Mouse (Mus musculus) heart, embryonic 12.5 days (tissue): Measurements from ENCODE around the gene Usp12. TPM values are rescaled to one million over a fixed set of nuclear protein-coding genes. Genes with fewer than 3 reads are reported as not detected.

Experiments
- ATAC-seq: fragments of 200-750 bp; cut with Nextera tagmentation; 2 replicates; pipeline ENCODE4 v1.8.0; 2017; ENCODE audit warnings: moderate TSS enrichment, moderate library complexity; ENCODE audit not compliant: insufficient number of reproducible peaks, low FRiP score
- H3K27ac ChIP-seq: fragments of 300-500 bp; sonication (generic); 2 replicates; pipeline ENCODE4 v1.5.1; 2016; ENCODE audit warnings: mild to moderate bottlenecking, moderate library complexity; ENCODE audit not compliant: poor library complexity, severe bottlenecking
- H3K27me3 ChIP-seq: fragments of 300-500 bp; sonication (generic); replicated peaks from 2 replicates; pipeline ENCODE4 v1.6.1; 2016; ENCODE audit warnings: mild to moderate bottlenecking, moderate library complexity
- H3K36me3 ChIP-seq: fragments of 300-500 bp; sonication (generic); 2 replicates; pipeline ENCODE4 v1.6.1; 2016; ENCODE audit warnings: mild to moderate bottlenecking, moderate library complexity
- H3K4me1 ChIP-seq: fragments of 300-500 bp; sonication (generic); replicated peaks from 2 replicates; pipeline ENCODE4 v1.6.1; 2016; ENCODE audit warnings: mild to moderate bottlenecking
- H3K4me2 ChIP-seq: fragments of 300-500 bp; sonication (generic); 2 replicates; pipeline ENCODE4 v1.6.1; 2016; ENCODE audit warnings: mild to moderate bottlenecking, moderate library complexity
- H3K4me3 ChIP-seq: fragments of 300-500 bp; sonication (generic); 2 replicates; pipeline ENCODE4 v1.5.1; 2016; ENCODE audit warnings: mild to moderate bottlenecking
- H3K9ac ChIP-seq: fragments of 300-500 bp; sonication (generic); 2 replicates; pipeline ENCODE4 v1.6.1; 2016; ENCODE audit warnings: mild to moderate bottlenecking, moderate library complexity
- H3K9me3 ChIP-seq: fragments of 300-500 bp; sonication (generic); replicated peaks from 2 replicates; pipeline ENCODE4 v1.6.1; 2016; ENCODE audit warnings: mild to moderate bottlenecking, moderate library complexity
- WGBS: fragments of 180-500 bp; shearing (Covaris S2); methylation state at CpG from one replicate; pipeline ENCODE4 v1.1.7; 2016; 5-methylcytosine and 5-hydroxymethylcytosine counted together
- polyA plus RNA-seq: library from polyadenylated mRNA; unstranded; fragments of >200 nt; fragmentation: Nextera tagmentation; extraction: Ambion mirVana; gene quantifications from 2 replicates; pipeline ENCODE4 v1.2.1, GENCODE M21; 2016

The Usp12 gene
- polyA plus RNA-seq, 1 experiment from 2014 or later, result 17.5 TPM

GRCm38 (mm10) chr5:146798031-146798430, 3.2 kb upstream of the Usp12 start:
- no peak overlapping the region for H3K4me3 ChIP-seq
- H3K27me3 ChIP-seq, result no peaks in the 10 kb centered on the region
- peaks cover 10% of the 10 kb centered on the region; the same call in 1 of the 2 replicates for H3K9me3 ChIP-seq
- no peak overlapping the region for H3K9ac ChIP-seq
- H3K4me2 ChIP-seq, result no peak overlapping the region
- H3K4me1 ChIP-seq, result peaks cover 7% of the 10 kb centered on the region
- no peaks in the 10 kb centered on the region for H3K36me3 ChIP-seq
- 45% methylated on average over 9 of the region's 9 CpGs for WGBS
- no peak for ATAC-seq
- no peak overlapping the region for H3K27ac ChIP-seq

- Histone ChIP-seq H3K4me3 (no peak overlapping the region), H3K27me3 (no peaks in the 10 kb centered on the region), H3K9me3 (no peaks in the 10 kb centered on the region), H3K4me1 (peaks cover 29% of the 10 kb centered on the region), H3K9ac (no peak overlapping the region), H3K36me3 (no peaks in the 10 kb centered on the region), H3K4me2 (no peak overlapping the region), H3K27ac (no peak overlapping the region)
- no peak for ATAC-seq
- WGBS, result 75% methylated on average over 13 of the region's 13 CpGs
These were observed 922 bp upstream of the Usp12 start for GRCm38 (mm10) chr5:146795728-146796127.

GRCm38 (mm10) chr5:146794084-146794852, 538 bp downstream of the Usp12 start:
- Histone ChIP-seq H3K36me3 (no peaks in the 10 kb centered on the region), H3K4me3 (peak overlapping the region; percentile 90), H3K9ac (peak overlapping the region; percentile 95), H3K27me3 (no peaks in the 10 kb centered on the region), H3K27ac (peak overlapping the region; percentile 92), H3K9me3 (no peaks in the 10 kb centered on the region), H3K4me1 (peaks cover 31% of the 10 kb centered on the region), H3K4me2 (peak overlapping the region; percentile 73)
- peak; percentile 50 for ATAC-seq
- 3% methylated on average over 80 of the region's 83 CpGs for whole genome bisulfite sequencing

- Histone ChIP-seq H3K4me2 (peak overlapping the region; percentile 73), H3K9ac (peak overlapping the region; percentile 95), H3K27ac (peak overlapping the region; percentile 92), H3K9me3 (no peaks in the 10 kb centered on the region), H3K27me3 (no peaks in the 10 kb centered on the region), H3K4me3 (peak overlapping the region; percentile 90), H3K36me3 (no peaks in the 10 kb centered on the region), H3K4me1 (peaks cover 31% of the 10 kb centered on the region)
- WGBS, result 9% methylated on average over 18 of the region's 18 CpGs
- no peak for ATAC-seq
These were observed 1.1 kb downstream of the Usp12 start for GRCm38 (mm10) chr5:146793630-146794083.

- Histone ChIP-seq H3K36me3 (no peaks in the 10 kb centered on the region), H3K4me3 (peak overlapping the region; percentile 3; the same call in 1 of the 2 replicates), H3K4me2 (peak overlapping the region; percentile 73; the same call in 1 of the 2 replicates), H3K4me1 (peaks cover 34% of the 10 kb centered on the region), H3K9me3 (no peaks in the 10 kb centered on the region), H3K9ac (no peak overlapping the region), H3K27ac (no peak overlapping the region), H3K27me3 (no peaks in the 10 kb centered on the region)
- 74% methylated on average over 7 of the region's 7 CpGs for WGBS
- no peak for ATAC-seq
These were observed 2.5 kb downstream of the Usp12 start for GRCm38 (mm10) chr5:146792140-146792791.

GRCm38 (mm10) chr5:146790944-146791343, 3.9 kb downstream of the Usp12 start:
- no peak overlapping the region for H3K4me3 ChIP-seq
- H3K27me3 ChIP-seq, result no peaks in the 10 kb centered on the region
- H3K27ac ChIP-seq, result no peak overlapping the region
- ATAC-seq, result no peak
- 77% methylated on average over 8 of the region's 8 CpGs for WGBS
- H3K9me3 ChIP-seq, result no peaks in the 10 kb centered on the region
- H3K36me3 ChIP-seq, result no peaks in the 10 kb centered on the region
- H3K4me2 ChIP-seq, result no peak overlapping the region
- H3K9ac ChIP-seq, result peak overlapping the region; percentile 46; the same call in 1 of the 2 replicates
- peaks cover 40% of the 10 kb centered on the region for H3K4me1 ChIP-seq

GRCm38 (mm10) chr5:146789413-146789812, 5.4 kb downstream of the Usp12 start:
- Histone ChIP-seq H3K9me3 (no peaks in the 10 kb centered on the region), H3K36me3 (no peaks in the 10 kb centered on the region), H3K4me2 (no peak overlapping the region), H3K4me3 (no peak overlapping the region), H3K9ac (no peak overlapping the region), H3K4me1 (peaks cover 44% of the 10 kb centered on the region), H3K27ac (no peak overlapping the region), H3K27me3 (no peaks in the 10 kb centered on the region)
- 79% methylated on average over 9 of the region's 9 CpGs for WGBS
- no peak for ATAC-seq

- no peaks in the 10 kb centered on the region for H3K27me3 ChIP-seq
- no peak for ATAC-seq
- no peak overlapping the region for H3K27ac ChIP-seq
- peaks cover 2% of the 10 kb centered on the region; the same call in 1 of the 2 replicates for H3K36me3 ChIP-seq
- 85% methylated on average over 8 of the region's 8 CpGs for WGBS
- H3K4me2 ChIP-seq, result no peak overlapping the region
- H3K4me3 ChIP-seq, result no peak overlapping the region
- peaks cover 38% of the 10 kb centered on the region for H3K4me1 ChIP-seq
- no peak overlapping the region for H3K9ac ChIP-seq
- no peaks in the 10 kb centered on the region for H3K9me3 ChIP-seq
These were observed 8.7 kb downstream of the Usp12 start for GRCm38 (mm10) chr5:146786123-146786522.

GRCm38 (mm10) chr5:146783891-146784290, 10.9 kb downstream of the Usp12 start:
- Histone ChIP-seq H3K27ac (no peak overlapping the region), H3K4me1 (peaks cover 48% of the 10 kb centered on the region), H3K36me3 (peaks cover 2% of the 10 kb centered on the region; the same call in 1 of the 2 replicates), H3K9me3 (no peaks in the 10 kb centered on the region), H3K9ac (no peak overlapping the region), H3K4me3 (no peak overlapping the region), H3K27me3 (no peaks in the 10 kb centered on the region), H3K4me2 (no peak overlapping the region)
- ATAC-seq, result no peak
- WGBS, result 93% methylated on average over 10 of the region's 10 CpGs

GRCm38 (mm10) chr5:146783300-146783699, 11.5 kb downstream of the Usp12 start:
- no peak for ATAC-seq
- Histone ChIP-seq H3K27me3 (no peaks in the 10 kb centered on the region), H3K4me1 (peaks cover 45% of the 10 kb centered on the region), H3K27ac (no peak overlapping the region), H3K9ac (no peak overlapping the region), H3K4me2 (no peak overlapping the region), H3K9me3 (no peaks in the 10 kb centered on the region), H3K36me3 (peaks cover 2% of the 10 kb centered on the region; the same call in 1 of the 2 replicates), H3K4me3 (no peak overlapping the region)
- WGBS, result 69% methylated on average over 10 of the region's 10 CpGs

- peaks cover 51% of the 10 kb centered on the region for H3K4me1 ChIP-seq
- H3K36me3 ChIP-seq, result peaks cover 2% of the 10 kb centered on the region; the same call in 1 of the 2 replicates
- no peak for ATAC-seq
- no peak overlapping the region for H3K9ac ChIP-seq
- H3K4me2 ChIP-seq, result no peak overlapping the region
- 50% methylated on average over 9 of the region's 9 CpGs for WGBS
- no peaks in the 10 kb centered on the region for H3K27me3 ChIP-seq
- H3K4me3 ChIP-seq, result no peak overlapping the region
- H3K9me3 ChIP-seq, result no peaks in the 10 kb centered on the region
- H3K27ac ChIP-seq, result no peak overlapping the region; the same call in 1 of the 2 replicates
These were observed 13.1 kb downstream of the Usp12 start for GRCm38 (mm10) chr5:146781663-146782062.
